Mouse (Mus musculus) leukemia stem cell, adult 10-12 weeks (primary cell): ENCODE results near the gene Syt11. TPM values are rescaled to one million over a fixed set of nuclear protein-coding genes. Genes with fewer than 3 reads are reported as not detected.

Experiments used
- polyA plus RNA-seq: library from polyadenylated mRNA; stranded (reverse); fragments of >175 nt; gene quantifications from 2 replicates; pipeline ENCODE4 v1.2.3, GENCODE M21; 2012; ENCODE audit warnings: low replicate concordance

Gene Syt11
- 0.85 and 1.5 TPM in 2 replicates for polyA plus RNA-seq

DNA sequence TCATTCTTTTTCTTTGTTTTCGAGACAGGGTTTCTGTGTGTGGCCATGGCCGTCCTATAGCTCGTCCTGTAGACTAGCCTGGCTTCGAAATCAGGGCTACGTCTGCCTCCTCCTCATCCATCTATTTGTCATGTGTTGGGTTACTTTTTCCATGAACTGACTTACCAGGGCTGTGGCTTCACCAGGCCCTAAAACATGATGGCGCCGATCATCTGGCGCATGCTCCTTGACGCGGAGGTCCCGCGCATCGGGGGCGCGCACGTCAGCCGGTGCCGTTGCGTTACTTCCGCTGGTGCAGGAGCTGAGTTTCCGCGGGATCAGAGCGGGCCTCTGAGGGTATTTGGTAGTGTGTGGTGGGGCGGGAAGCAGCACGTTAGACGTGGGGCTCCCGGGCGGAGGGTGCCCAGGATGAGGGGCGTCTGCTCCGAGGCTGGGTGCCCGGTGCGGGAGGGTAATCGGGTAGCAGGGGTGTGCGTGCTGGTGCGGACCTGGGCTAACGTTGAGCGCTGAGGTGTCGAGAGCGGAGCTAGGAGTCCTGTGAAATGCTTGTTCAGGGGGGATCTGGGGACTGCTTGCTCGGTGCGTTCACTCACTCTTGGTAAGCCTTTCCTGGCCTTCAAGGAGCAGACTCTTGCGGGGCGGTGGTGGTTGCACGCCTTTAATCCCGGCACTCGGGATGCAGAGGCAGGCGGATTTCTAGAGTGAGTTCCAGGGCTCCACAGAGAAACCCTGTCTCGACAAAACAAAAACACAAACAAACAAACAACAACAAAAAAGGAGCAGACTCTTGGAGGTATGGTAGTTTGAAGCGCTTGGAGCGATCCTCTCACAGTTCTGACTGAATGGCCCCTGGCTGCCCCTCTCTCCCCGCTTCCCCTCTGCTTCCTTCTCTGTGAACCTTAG is at the start of gene Syt11:
Gene Syt11 (minus strand): TSS at position 226 of the 903 bp plus-strand sequence.

DNA sequence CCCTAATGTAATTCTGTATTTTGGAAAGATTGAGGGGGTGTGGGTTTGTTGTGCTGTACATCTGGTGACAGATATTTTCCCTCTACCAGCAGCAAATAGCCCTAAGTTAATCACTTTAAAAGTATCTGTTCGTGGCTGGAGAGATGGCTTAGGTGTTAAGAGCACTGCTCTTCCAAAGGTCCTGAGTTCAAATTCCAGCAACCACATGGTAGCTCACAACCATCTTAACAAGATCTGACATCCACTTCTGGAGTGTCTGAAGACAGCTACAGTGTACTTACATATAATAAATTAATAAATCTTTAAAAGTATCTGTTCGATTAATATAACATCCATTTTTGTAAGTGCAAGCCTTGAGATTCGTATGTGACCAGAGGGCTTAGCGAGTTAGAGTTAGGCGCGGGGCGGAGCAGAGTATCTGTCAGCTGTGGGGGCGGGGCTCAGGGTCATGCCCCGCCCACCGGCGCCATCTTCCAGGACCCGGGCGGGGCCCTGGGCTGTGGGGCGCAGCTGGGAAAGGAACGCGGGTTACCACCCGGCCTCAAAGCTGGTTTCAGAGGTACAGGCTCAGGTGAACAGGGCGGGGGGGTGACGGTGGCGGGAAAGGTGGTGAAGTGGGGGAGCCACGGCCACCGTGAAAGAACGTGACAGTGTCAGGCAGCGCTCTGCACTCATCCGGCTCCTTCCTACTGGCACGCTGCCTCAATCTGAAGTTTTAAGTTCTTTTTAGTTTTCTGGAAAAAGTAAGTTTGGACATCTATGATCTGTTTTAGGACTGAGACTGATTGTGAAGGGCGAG is 58.4 kb downstream of the Syt11 start, which contains the start of gene Rit1:
Gene Rit1 (plus strand): TSS at position 440 of the 799 bp plus-strand sequence.

Other genes starting within 250 kb of the Syt11 start
- 1.4 TPM in 2 replicates for gene Mex3a, start 242.8 kb downstream of the Syt11 start, polyA plus RNA-seq
- gene Rab25, start 226.9 kb downstream of the Syt11 start, polyA plus RNA-seq: 0.39 TPM in 1 of 2 replicates, not detected in the other
- 19.8 and 57.6 TPM in 2 replicates for gene Lamtor2, start 222.1 kb downstream of the Syt11 start, polyA plus RNA-seq
- gene Ubqln4, start 221.4 kb downstream of the Syt11 start, polyA plus RNA-seq: 75.8 and 121 TPM in 2 replicates
- gene Ssr2, start 199.3 kb downstream of the Syt11 start, polyA plus RNA-seq: 37.4 and 416 TPM in 2 replicates
- 143 and 295 TPM in 2 replicates for gene Arhgef2, start 169.2 kb downstream of the Syt11 start, polyA plus RNA-seq
- gene Rxfp4, start 122.0 kb downstream of the Syt11 start, polyA plus RNA-seq: not detected in 2 replicates
- 16.0 and 17.2 TPM in 2 replicates for gene Khdc4, start 89.4 kb downstream of the Syt11 start, polyA plus RNA-seq
- 13.0 and 21.9 TPM in 2 replicates for gene Rit1, start 58.3 kb downstream of the Syt11 start, polyA plus RNA-seq
- gene Gon4l, start 60.1 kb upstream of the Syt11 start, polyA plus RNA-seq: 5.8 and 12.9 TPM in 2 replicates
- 9.5 and 15.9 TPM in 2 replicates for gene Msto1, start 138.8 kb upstream of the Syt11 start, polyA plus RNA-seq
- 2.0 and 3.8 TPM in 2 replicates for gene Ash1l, start 175.5 kb upstream of the Syt11 start, polyA plus RNA-seq
- gene Dap3, start 176.0 kb upstream of the Syt11 start, polyA plus RNA-seq: 22.3 and 106 TPM in 2 replicates